Mouse (Mus musculus): ENCODE results near the gene Zfp638. TPM values are rescaled to one million over a fixed set of nuclear protein-coding genes. Genes with fewer than 3 reads are reported as not detected.
"Not testable (repeated sequence)": the region's sequence is repeated elsewhere in the genome, so short reads cannot be mapped to it uniquely, and the experiment has no call there.

The Zfp638 gene
- polyA plus RNA-seq (2015; fragmentation: Nextera tagmentation; extraction: Ambion mirVana): 37.0 and 39.8 TPM in 2 replicates

DNA sequence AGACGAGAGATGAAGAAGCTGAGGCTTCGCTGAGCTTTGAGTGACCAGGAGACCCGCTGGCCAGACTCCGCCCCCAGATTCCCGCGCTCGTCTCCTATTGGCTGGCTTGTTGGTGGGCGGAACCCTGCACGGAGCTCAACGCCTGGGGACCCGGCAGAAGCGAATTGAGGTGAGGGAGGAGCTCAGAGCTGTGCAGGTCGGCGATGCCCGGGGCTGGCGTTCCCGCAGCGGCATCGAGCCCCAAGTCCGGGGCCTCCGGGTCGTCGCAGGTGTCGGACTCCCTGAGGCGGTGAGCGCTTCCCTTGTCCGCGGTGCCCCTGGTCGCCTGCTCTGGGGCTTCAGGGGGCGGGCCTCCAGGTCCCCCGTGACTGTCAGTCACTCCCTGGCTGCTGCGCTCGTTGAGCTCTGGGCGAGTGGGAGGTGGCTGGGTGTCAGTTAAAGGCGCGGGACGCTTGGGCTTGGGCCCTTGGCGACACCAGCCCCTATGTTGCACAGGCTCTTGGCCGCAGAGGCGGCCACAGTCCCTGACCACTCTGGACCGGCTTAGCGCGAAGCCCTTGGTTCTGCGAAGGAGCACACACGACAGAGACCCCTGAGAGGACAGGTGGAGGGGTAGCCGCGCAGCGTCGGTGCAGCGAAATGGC lies at the start of gene Zfp638:
TSS of gene Zfp638 (plus strand) at position 156 of the 644 bp plus-strand sequence.
- Histone ChIP-seq H3K9me3 (replicated peaks; ENCODE audit: control insufficient read depth, low read length) (no peaks in the 10 kb centered on the region), H3K4me3 (ENCODE audit: low read length) (peak within 1 kb of the TSS; percentile 62), H3K27me3 (ENCODE audit: control insufficient read depth, insufficient read depth, low read length) (no peaks in the 10 kb centered on the region), H3K27ac (ENCODE audit: low read length) (peak within 1 kb of the TSS; percentile 94), H3K4me1 (ENCODE audit: control insufficient read depth, insufficient read depth, low read length) (peaks cover 10% of the 10 kb centered on the region), H3K9ac (ENCODE audit: low read length) (peak within 1 kb of the TSS; percentile 82), H3K4me2 (ENCODE audit: low read depth, low read length) (peak within 1 kb of the TSS; percentile 95), H3K36me3 (ENCODE audit: control insufficient read depth, insufficient read depth) (no peaks in the 10 kb centered on the region)
- WGBS: under 1% methylated on average over 50 of the region's 50 CpGs
- peak; percentile 93 for ATAC-seq (replicated peaks; ENCODE audit: extremely low read depth, insufficient read depth, low FRiP score)

GRCm38 (mm10) chr6:83818996-83819395 lies 47.9 kb upstream of the Zfp638 start:
- Histone ChIP-seq H3K27me3 (ENCODE audit: control insufficient read depth, insufficient read depth, low read length) (no peaks in the 10 kb centered on the region), H3K4me1 (ENCODE audit: control insufficient read depth, insufficient read depth, low read length) (0 out of 2 replicates have a peak, but pooled peaks cover 3% of the 10 kb centered on the region), H3K4me3 (ENCODE audit: low read length) (no peak overlapping the region), H3K9ac (ENCODE audit: low read length) (no peak overlapping the region), H3K36me3 (ENCODE audit: control insufficient read depth, insufficient read depth) (peaks cover 8% of the 10 kb centered on the region), H3K9me3 (replicated peaks; ENCODE audit: control insufficient read depth, low read length) (peaks cover 2% of the 10 kb centered on the region), H3K27ac (ENCODE audit: low read length) (no peak overlapping the region), H3K4me2 (ENCODE audit: low read depth, low read length) (no peak overlapping the region)
- ATAC-seq (replicated peaks; ENCODE audit: extremely low read depth, insufficient read depth, low FRiP score): no peak
- 73% methylated on average over 1 of the region's 1 CpGs for WGBS

DNA sequence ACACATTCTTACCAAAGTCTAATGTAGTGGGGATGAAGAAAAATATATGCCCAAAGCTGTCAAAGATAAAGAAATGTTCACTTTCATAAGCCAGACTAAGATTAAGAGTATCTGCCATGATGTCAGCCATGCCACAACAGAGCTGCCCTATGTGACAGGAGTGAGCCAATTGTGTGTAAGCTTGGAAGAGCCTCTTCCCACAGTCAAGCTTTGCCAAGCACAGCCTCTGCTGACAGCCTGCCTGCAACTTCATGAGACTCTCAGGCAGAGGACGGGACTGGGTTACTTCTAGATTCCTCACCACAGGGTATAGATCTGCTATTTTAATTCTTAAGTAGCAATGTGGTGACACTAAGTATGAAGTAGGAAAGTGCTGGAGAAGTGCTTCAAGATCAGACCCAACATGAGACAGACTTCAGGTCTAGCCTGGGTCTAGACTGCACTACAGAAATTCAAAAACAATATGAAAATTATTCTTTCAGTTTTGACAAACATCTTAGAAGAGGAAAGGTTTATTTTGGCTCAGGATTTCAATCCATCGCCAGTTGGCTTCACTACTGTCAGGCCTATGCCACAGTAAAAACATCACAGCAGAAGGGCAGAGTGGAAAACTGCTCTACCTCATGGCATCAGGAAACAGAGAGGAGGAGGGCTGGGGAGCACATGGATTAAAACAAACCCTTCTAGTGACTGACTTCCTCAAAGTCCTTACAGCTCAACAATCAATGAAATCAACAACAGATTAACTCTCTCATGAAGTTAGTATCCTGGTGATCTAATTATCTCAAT lies 46.0 kb upstream of the Zfp638 start:
- 0 out of 2 replicates have a peak, but pooled peaks cover 3% of the 10 kb centered on the region for H3K4me1 ChIP-seq (ENCODE audit: control insufficient read depth, insufficient read depth, low read length)
- no peak for ATAC-seq (replicated peaks; ENCODE audit: extremely low read depth, insufficient read depth, low FRiP score)
- no peak overlapping the region for H3K27ac ChIP-seq (ENCODE audit: low read length)
- no peak overlapping the region for H3K9ac ChIP-seq (ENCODE audit: low read length)
- peaks cover 2% of the 10 kb centered on the region for H3K9me3 ChIP-seq (replicated peaks; ENCODE audit: control insufficient read depth, low read length)
- WGBS: 64% methylated on average over 2 of the region's 2 CpGs
- H3K27me3 ChIP-seq (ENCODE audit: control insufficient read depth, insufficient read depth, low read length): no peaks in the 10 kb centered on the region
- H3K4me3 ChIP-seq (ENCODE audit: low read length): no peak overlapping the region
- peaks cover 3% of the 10 kb centered on the region; the same call in 1 of the 2 replicates for H3K36me3 ChIP-seq (ENCODE audit: control insufficient read depth, insufficient read depth)
- no peak overlapping the region for H3K4me2 ChIP-seq (ENCODE audit: low read depth, low read length)

- WGBS: 44% methylated on average over 2 of the region's 2 CpGs
- no peak overlapping the region for H3K27ac ChIP-seq (ENCODE audit: low read length)
- ATAC-seq (replicated peaks; ENCODE audit: extremely low read depth, insufficient read depth, low FRiP score): no peak
- H3K4me1 ChIP-seq (ENCODE audit: control insufficient read depth, insufficient read depth, low read length): 0 out of 2 replicates have a peak, but pooled peaks cover 3% of the 10 kb centered on the region
- H3K4me3 ChIP-seq (ENCODE audit: low read length): no peak overlapping the region
- H3K36me3 ChIP-seq (ENCODE audit: control insufficient read depth, insufficient read depth): no peaks in the 10 kb centered on the region
- no peak overlapping the region for H3K9ac ChIP-seq (ENCODE audit: low read length)
- H3K4me2 ChIP-seq (ENCODE audit: low read depth, low read length): no peak overlapping the region
- H3K9me3 ChIP-seq (replicated peaks; ENCODE audit: control insufficient read depth, low read length): peaks cover 2% of the 10 kb centered on the region; the same call in 1 of the 2 replicates
- H3K27me3 ChIP-seq (ENCODE audit: control insufficient read depth, insufficient read depth, low read length): no peaks in the 10 kb centered on the region
Measured at GRCm38 (mm10) chr6:83821856-83822255, 45.1 kb upstream of the Zfp638 start.

DNA sequence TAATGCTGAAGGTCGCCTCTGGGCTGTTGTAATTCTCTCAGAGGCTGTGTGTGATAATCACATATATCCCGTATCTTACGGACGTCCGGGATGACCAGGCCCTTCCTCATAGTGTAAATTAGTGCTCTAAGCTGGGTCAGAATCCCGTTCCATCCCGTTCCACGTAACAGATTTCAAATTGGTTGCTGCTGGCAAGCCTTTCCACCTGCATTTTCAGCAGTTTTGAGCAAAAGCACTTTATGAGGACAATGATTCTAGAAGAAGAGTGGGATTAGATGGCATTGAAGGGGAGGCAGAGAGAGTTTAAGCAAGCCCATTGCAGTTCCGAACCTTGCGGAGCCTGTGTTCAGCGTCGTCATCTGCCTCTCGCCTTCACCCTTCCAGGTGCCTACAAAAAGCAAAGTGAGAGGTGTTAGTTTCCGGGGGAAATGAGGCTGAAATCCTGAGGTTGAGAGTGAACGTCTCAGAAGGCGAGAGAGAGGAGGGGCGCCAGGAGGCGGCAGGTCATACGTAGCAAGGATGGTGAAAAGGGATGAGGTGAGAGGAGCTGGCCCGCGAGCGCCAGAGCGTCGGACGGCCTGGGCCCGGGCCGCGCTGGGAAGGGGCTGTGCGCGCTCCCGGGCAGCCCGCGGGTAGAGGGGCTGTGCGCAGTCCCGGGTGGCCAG lies 35.8 kb upstream of the Zfp638 start:
- WGBS: 2% methylated on average over 31 of the region's 35 CpGs
- Histone ChIP-seq H3K4me3 (ENCODE audit: low read length) (peak overlapping the region; percentile 66), H3K9me3 (replicated peaks; ENCODE audit: control insufficient read depth, low read length) (no peaks in the 10 kb centered on the region), H3K36me3 (ENCODE audit: control insufficient read depth, insufficient read depth) (no peaks in the 10 kb centered on the region), H3K4me1 (ENCODE audit: control insufficient read depth, insufficient read depth, low read length) (peaks cover 11% of the 10 kb centered on the region), H3K9ac (ENCODE audit: low read length) (peak overlapping the region; percentile 78), H3K27ac (ENCODE audit: low read length) (peak overlapping the region; percentile 72), H3K27me3 (ENCODE audit: control insufficient read depth, insufficient read depth, low read length) (no peaks in the 10 kb centered on the region), H3K4me2 (ENCODE audit: low read depth, low read length) (peak overlapping the region; percentile 79)
- ATAC-seq (replicated peaks; ENCODE audit: extremely low read depth, insufficient read depth, low FRiP score): peak; percentile 63

GRCm38 (mm10) chr6:83831606-83832123 lies 35.2 kb upstream of the Zfp638 start, which contains the start of gene Paip2b:
Gene Paip2b, minus strand, starts transcription at chr6:83831741.
- Histone ChIP-seq H3K4me2 (ENCODE audit: low read depth, low read length) (peak within 1 kb of the TSS; percentile 82), H3K36me3 (ENCODE audit: control insufficient read depth, insufficient read depth) (no peaks in the 10 kb centered on the region), H3K27me3 (ENCODE audit: control insufficient read depth, insufficient read depth, low read length) (no peaks in the 10 kb centered on the region), H3K27ac (ENCODE audit: low read length) (peak within 1 kb of the TSS; percentile 72), H3K4me3 (ENCODE audit: low read length) (peak within 1 kb of the TSS; percentile 66), H3K9ac (ENCODE audit: low read length) (peak within 1 kb of the TSS; percentile 78), H3K4me1 (ENCODE audit: control insufficient read depth, insufficient read depth, low read length) (peaks cover 11% of the 10 kb centered on the region), H3K9me3 (replicated peaks; ENCODE audit: control insufficient read depth, low read length) (no peaks in the 10 kb centered on the region)
- peak; percentile 98 for ATAC-seq (replicated peaks; ENCODE audit: extremely low read depth, insufficient read depth, low FRiP score)
- under 1% methylated on average over 35 of the region's 37 CpGs for WGBS

GRCm38 (mm10) chr6:83832393-83832792 lies 34.5 kb upstream of the Zfp638 start:
- H3K36me3 ChIP-seq (ENCODE audit: control insufficient read depth, insufficient read depth); ATAC-seq (replicated peaks; ENCODE audit: extremely low read depth, insufficient read depth, low FRiP score); H3K27me3 ChIP-seq (ENCODE audit: control insufficient read depth, insufficient read depth, low read length); H3K9me3 ChIP-seq (replicated peaks; ENCODE audit: control insufficient read depth, low read length): not testable (repeated sequence)
- Histone ChIP-seq H3K27ac (ENCODE audit: low read length) (peak overlapping the region; percentile 61), H3K4me3 (ENCODE audit: low read length) (peak overlapping the region; percentile 55), H3K4me1 (ENCODE audit: control insufficient read depth, insufficient read depth, low read length) (peaks cover 11% of the 10 kb centered on the region), H3K9ac (ENCODE audit: low read length) (peak overlapping the region; percentile 72), H3K4me2 (ENCODE audit: low read depth, low read length) (peak overlapping the region; percentile 82)
- WGBS: 55% methylated on average over 1 of the region's 1 CpGs

DNA sequence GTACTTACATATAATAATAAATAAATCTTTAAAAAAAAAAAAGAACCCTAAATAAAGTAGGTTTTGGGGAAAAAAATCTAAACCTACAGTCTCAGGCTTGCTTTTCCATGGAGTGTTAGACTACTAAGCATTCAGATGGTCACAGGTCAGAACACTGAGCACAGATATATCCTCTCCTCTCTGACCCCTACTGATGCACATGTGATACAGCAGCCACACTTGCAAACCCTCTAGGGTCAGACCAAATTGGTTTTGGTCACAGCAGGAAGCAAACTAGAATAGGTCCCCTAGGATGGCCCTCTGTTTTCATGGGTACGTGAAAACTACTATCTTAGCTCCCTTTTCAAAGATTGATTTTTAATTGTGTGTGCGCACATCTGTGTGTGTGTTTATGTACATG lies 30.1 kb upstream of the Zfp638 start:
- ATAC-seq (replicated peaks; ENCODE audit: extremely low read depth, insufficient read depth, low FRiP score): no peak
- H3K9ac ChIP-seq (ENCODE audit: low read length): no peak overlapping the region
- no peak overlapping the region for H3K4me2 ChIP-seq (ENCODE audit: low read depth, low read length)
- WGBS: 89% methylated on average over 2 of the region's 2 CpGs
- H3K27me3 ChIP-seq (ENCODE audit: control insufficient read depth, insufficient read depth, low read length): no peaks in the 10 kb centered on the region
- H3K9me3 ChIP-seq (replicated peaks; ENCODE audit: control insufficient read depth, low read length): no peaks in the 10 kb centered on the region
- no peaks in the 10 kb centered on the region for H3K36me3 ChIP-seq (ENCODE audit: control insufficient read depth, insufficient read depth)
- no peak overlapping the region for H3K4me3 ChIP-seq (ENCODE audit: low read length)
- H3K27ac ChIP-seq (ENCODE audit: low read length): no peak overlapping the region
- H3K4me1 ChIP-seq (ENCODE audit: control insufficient read depth, insufficient read depth, low read length): peaks cover 4% of the 10 kb centered on the region

Measured in heart, embryonic 16.5 days (tissue).